Mouse (Mus musculus): Measurements from ENCODE around the gene Trem1. TPM values are rescaled to one million over a fixed set of nuclear protein-coding genes. Genes with fewer than 3 reads are reported as not detected.

Trem1 gene
- 0.02 and 0.04 TPM in 2 replicates for polyA plus RNA-seq (2012; rRNA removed)

DNA sequence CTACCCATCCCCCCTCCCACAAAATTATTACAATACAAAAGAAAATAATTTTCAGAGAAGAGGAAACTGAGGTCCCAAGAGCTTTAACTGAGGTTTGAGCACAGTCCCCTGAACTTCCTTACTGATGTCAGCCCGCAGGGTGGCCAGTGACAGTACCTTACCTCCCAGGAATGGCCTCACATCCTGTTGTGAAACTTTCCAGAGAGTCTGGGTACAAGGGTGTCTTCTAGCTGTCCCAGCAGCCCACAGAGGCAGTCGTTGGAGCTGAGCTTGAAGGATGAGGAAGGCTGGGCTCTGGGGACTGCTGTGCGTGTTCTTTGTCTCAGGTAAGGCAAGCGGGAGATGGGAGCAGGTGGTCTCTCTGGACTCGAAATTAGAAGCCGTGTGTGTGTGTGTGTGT is at the start of gene Trem1:
Gene Trem1 (plus strand): TSS at position 251 of the 400 bp plus-strand sequence.

GRCm38 (mm10) chr17:48247221-48247928 is 14.8 kb downstream of the Trem1 start, which contains the start of gene Trem3:
Trem3 (plus strand) TSS chr17:48247777.

GRCm38 (mm10) chr17:48263741-48264362 is 31.3 kb downstream of the Trem1 start, which contains the start of gene Treml4:
Treml4 (plus strand) TSS chr17:48264295.

Other genes with a start within 250 kb of the Trem1 start
- gene 1700122O11Rik, start 194.5 kb upstream of the Trem1 start, polyA plus RNA-seq (2012; rRNA removed): not detected in 2 replicates
- gene 1700067P10Rik, start 143.4 kb upstream of the Trem1 start, polyA plus RNA-seq (2012; rRNA removed): not detected in 2 replicates
- gene 9830107B12Rik, start 86.5 kb upstream of the Trem1 start, polyA plus RNA-seq (2012; rRNA removed): 0.02 TPM in 1 of 2 replicates, not detected in the other
- 0.05 TPM in 1 of 2 replicates, not detected in the other for gene A530064D06Rik, start 65.5 kb upstream of the Trem1 start, polyA plus RNA-seq (2012; rRNA removed)
- gene Trem3, start 15.0 kb downstream of the Trem1 start, polyA plus RNA-seq (2012; rRNA removed): 0.05 and 0.06 TPM in 2 replicates
- gene Treml4, start 31.5 kb downstream of the Trem1 start, polyA plus RNA-seq (2012; rRNA removed): 0.08 and 0.36 TPM in 2 replicates
- gene Treml2, start 66.7 kb downstream of the Trem1 start, polyA plus RNA-seq (2012; rRNA removed): 3.0 and 3.4 TPM in 2 replicates
- gene B430306N03Rik, start 83.4 kb downstream of the Trem1 start, polyA plus RNA-seq (2012; rRNA removed): 0.20 and 0.24 TPM in 2 replicates
- gene Trem2, start 113.6 kb downstream of the Trem1 start, polyA plus RNA-seq (2012; rRNA removed): 4.6 and 10.6 TPM in 2 replicates
- 3.7 and 5.3 TPM in 2 replicates for gene Treml1, start 127.1 kb downstream of the Trem1 start, polyA plus RNA-seq (2012; rRNA removed)
- 49.9 and 95.5 TPM in 2 replicates for gene Nfya, start 177.1 kb downstream of the Trem1 start, polyA plus RNA-seq (2012; rRNA removed)
- gene Oard1, start 177.2 kb downstream of the Trem1 start, polyA plus RNA-seq (2012; rRNA removed): 53.7 and 61.8 TPM in 2 replicates
- 1.9 and 5.0 TPM in 2 replicates for gene Apobec2, start 200.2 kb downstream of the Trem1 start, polyA plus RNA-seq (2012; rRNA removed)
- gene Tspo2, start 218.8 kb downstream of the Trem1 start, polyA plus RNA-seq (2012; rRNA removed): 5.2 and 11.2 TPM in 2 replicates
- gene Unc5cl, start 222.1 kb downstream of the Trem1 start, polyA plus RNA-seq (2012; rRNA removed): 0.27 and 0.42 TPM in 2 replicates